23 mouse cellular contexts compared by ENCODE assay signal in the genomic region with DNA sequence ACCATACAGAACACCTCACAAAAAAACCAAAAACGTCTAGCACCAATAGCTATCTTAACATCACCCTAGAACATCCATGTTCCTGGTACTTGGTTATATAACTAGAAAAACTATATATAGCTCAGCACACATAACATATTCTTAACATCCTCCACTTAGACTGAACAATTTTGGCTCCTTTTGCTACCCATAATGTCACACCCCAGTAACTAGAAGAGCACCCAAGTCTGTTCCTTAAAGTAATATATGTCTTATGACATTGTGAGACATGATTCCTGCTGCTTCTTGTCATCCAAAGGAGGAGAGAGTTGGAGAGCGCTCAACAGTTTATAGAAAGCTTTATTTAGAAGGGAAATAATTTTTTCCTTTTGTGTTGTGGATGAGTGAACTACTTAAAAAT.
DNase-seq lines count a peak whose midpoint lies in the region; ATAC-seq lines count a peak whose summit lies in the region.
"Had no signal": no experiment of that assay in that cellular context is flagged by ENCODE, and none has a peak within 500 bp of the region (broad histone marks: within the 10 kb centered on the region; RNA-seq: fewer than 3 reads in every experiment).

No protein-coding gene starts in this region.

- peak; percentile 78 for ATAC-seq in frontal cortex, adult (ENCODE audit: low TSS enrichment)
- ATAC-seq: CD4-positive, CD25-positive, alpha-beta regulatory T cell, adult 4 months; forebrain, embryonic 13.5 days; hindbrain, postnatal 0 days; inflammation-experienced regulatory T-cells, adult 6 months; intestine, embryonic 16.5 days had no signal

- no peak for DNase-seq in frontal cortex, postnatal 14 days (ENCODE audit: low spot score in 2 of 2)
- DNase-seq in right cerebral cortex, adult 18-20 months: peak; percentile 12
- no peak for DNase-seq in right cerebral cortex, postnatal 25 days
- peak; percentile 67 for DNase-seq in telencephalon, adult 2 months (ENCODE audit: low read depth, low spot score)
- DNase-seq in layer of hippocampus, postnatal 10 days (ENCODE audit: low spot score in 2 of 2): no peak
- DNase-seq: adrenal gland, adult 2 months; adrenal gland, postnatal 14 days; cerebellum, adult 11-12 months; cerebellum, adult 8-10 months; cerebellum, postnatal 10 days; cerebellum, postnatal 36 days; embryo, embryonic 11 days; gastrocnemius, postnatal 10 days; gastrocnemius, postnatal 36 days; heart, adult 2 months; heart, postnatal 14 days; heart, postnatal 4 days had no signal

Comparison
In these comparisons a context has a peak if more than half of its experiments do, and no peak if none do; other contexts are left out.
1. DNase-seq: peak in right cerebral cortex, adult 18-20 months (single experiment) and telencephalon, adult 2 months (single experiment); none in frontal cortex, postnatal 14 days (0 of 2), right cerebral cortex, postnatal 25 days (single experiment) and layer of hippocampus, postnatal 10 days (0 of 2).